Mouse (Mus musculus) liver, embryonic 14.5 days (tissue): ENCODE results near the gene Vcl. TPM values are rescaled to one million over a fixed set of nuclear protein-coding genes. Genes with fewer than 3 reads are reported as not detected.

Experiments
- ATAC-seq: fragments of 200-750 bp; cut with Nextera tagmentation; 2 replicates; pipeline ENCODE4 v1.8.0; 2017; ENCODE audit warnings: moderate number of reproducible peaks, mild to moderate bottlenecking, moderate library complexity; ENCODE audit not compliant: insufficient read depth
- DNase-seq, 3 experiments: peaks; one replicate each; pipeline ENCODE4 v3.0.0-alpha.2; 2012 to 2013; ENCODE audit warnings: low read depth in 3 of 3, low spot score in 3 of 3
- H3K27ac ChIP-seq: fragments of 300-500 bp; sonication (generic); 2 replicates; pipeline ENCODE4 v1.5.1; 2014; ENCODE audit warnings: moderate library complexity, mild to moderate bottlenecking, control low read depth, inconsistent platforms
- H3K27me3 ChIP-seq: fragments of 300-500 bp; sonication (generic); 2 replicates; pipeline ENCODE4 v1.6.1; 2014; ENCODE audit warnings: mild to moderate bottlenecking, low read length, moderate library complexity; ENCODE audit not compliant: control insufficient read depth, insufficient read depth
- H3K36me3 ChIP-seq: fragments of 300-500 bp; sonication (generic); replicated peaks from 2 replicates; pipeline ENCODE4 v1.6.1; 2014; ENCODE audit warnings: low read depth; ENCODE audit not compliant: control insufficient read depth, insufficient read depth
- H3K4me1 ChIP-seq, 2 experiments: fragments of 200-500 bp in 1 of 2; fragments of 300-500 bp in 1 of 2; sonication (generic) in 1 of 2; replicated peaks; 2 replicates each; pipeline ENCODE4 v1.6.1; 2012 to 2014; ENCODE audit warnings: antibody characterized with exemption in 1 of 2, inconsistent platforms in 1 of 2, low read length in 1 of 2; ENCODE audit not compliant: control insufficient read depth in 2 of 2, insufficient read depth in 2 of 2
- H3K4me2 ChIP-seq: fragments of 300-500 bp; sonication (generic); 2 replicates; pipeline ENCODE4 v1.6.1; 2014; ENCODE audit warnings: low read depth, mild to moderate bottlenecking, control low read depth, moderate library complexity
- H3K4me3 ChIP-seq, 2 experiments: fragments of 200-500 bp in 1 of 2; fragments of 300-500 bp in 1 of 2; sonication (generic) in 1 of 2; 2 replicates each; pipeline ENCODE4 v1.5.1; 2012 to 2014; ENCODE audit warnings: low read depth in 2 of 2, low read length in 2 of 2, mild to moderate bottlenecking in 2 of 2, control low read depth in 1 of 2, inconsistent platforms in 1 of 2, moderate library complexity in 1 of 2; ENCODE audit not compliant: insufficient read depth in 1 of 2
- H3K9ac ChIP-seq: fragments of 300-500 bp; sonication (generic); replicated peaks from 2 replicates; pipeline ENCODE4 v1.6.1; 2014; ENCODE audit warnings: mild to moderate bottlenecking, control low read depth, moderate library complexity
- H3K9me3 ChIP-seq: fragments of 300-500 bp; sonication (generic); 2 replicates; pipeline ENCODE4 v1.6.1; 2016; ENCODE audit warnings: low read length, mixed read lengths; ENCODE audit not compliant: control insufficient read depth
- CTCF ChIP-seq: IDR thresholded peaks from 2 replicates; pipeline ENCODE4 v1.5.1; 2016; ENCODE audit warnings: antibody characterized with exemption, low read depth, control low read depth
- EP300 ChIP-seq: IDR thresholded peaks from 2 replicates; pipeline ENCODE4 v1.6.1; 2016; ENCODE audit warnings: antibody characterized with exemption, low read depth
- WGBS: fragments of 180-500 bp; shearing (Covaris S2); extraction: QIAGEN DNeasy Blood & Tissue Kit; methylation state at CpG from one replicate; pipeline ENCODE4 v1.1.7; 2014; ENCODE audit not compliant: insufficient replicate concordance; 5-methylcytosine and 5-hydroxymethylcytosine counted together
- polyA plus RNA-seq, 2 experiments: library from polyadenylated mRNA; depleted of rRNA in 1 of 2; stranded (reverse) in 1 of 2; unstranded in 1 of 2; fragments of >200 nt; fragmentation: Nextera tagmentation in 1 of 2; extraction: Ambion mirVana in 1 of 2; gene quantifications; 2 replicates each; pipeline versions ENCODE4 v1.2.1 to v1.2.3; 2012 to 2014

Gene Vcl
- polyA plus RNA-seq, 2 experiments: 16.5 to 17.1 TPM

GRCm38 (mm10) chr14:21052112-21052780 lies 123.0 kb downstream of the Vcl start, which contains the start of the genes Ap3m1 and Adk:
TSS of gene Ap3m1 (minus strand) at chr14:21052508.
TSS of gene Adk (plus strand) at chr14:21052574.
- no peaks in the 10 kb centered on the region for H3K36me3 ChIP-seq
- H3K27me3 ChIP-seq: no peaks in the 10 kb centered on the region
- H3K9me3 ChIP-seq: peaks cover 3% of the 10 kb centered on the region
- DNase-seq: peak; percentile 87 to 92 (median 88)
- under 1% methylated on average over 47 of the region's 48 CpGs for WGBS
- peak within 1 kb of the TSS; percentile 84 for H3K4me2 ChIP-seq
- peak within 1 kb of the TSS; percentile 89 for H3K9ac ChIP-seq
- H3K27ac ChIP-seq: peak within 1 kb of the TSS; percentile 83
- TF ChIP-seq CTCF (no peak), EP300 (peak; percentile 67; the same call in 1 of the 2 replicates)
- ATAC-seq: peak; percentile 98
- peaks cover 3 to 8% of the 10 kb centered on the region in 2 experiments for H3K4me1 ChIP-seq
- peak within 1 kb of the TSS; percentile 88 to 97 for H3K4me3 ChIP-seq

- Histone ChIP-seq H3K36me3 (no peaks in the 10 kb centered on the region), H3K27ac (peak overlapping the region; percentile 72), H3K9me3 (peaks cover 3% of the 10 kb centered on the region), H3K27me3 (no peaks in the 10 kb centered on the region), H3K4me3 (peak overlapping the region; percentile 88 to 97), H3K9ac (peak overlapping the region; percentile 70), H3K4me2 (peak overlapping the region; percentile 84), H3K4me1 (peaks cover 3 to 8% of the 10 kb centered on the region in 2 experiments)
- TF ChIP-seq CTCF: peak; percentile 38; the same call in 1 of the 2 replicates
- TF ChIP-seq EP300: no peak; the same call in 1 of the 2 replicates
- DNase-seq (peak in 2 of 3 experiments; percentile 53 to 54), ATAC-seq (peak; percentile 59)
- WGBS: under 1% methylated on average over 25 of the region's 25 CpGs
Measured at GRCm38 (mm10) chr14:21052781-21053130, 123.6 kb downstream of the Vcl start.

- no peak for ATAC-seq
- WGBS: 4% methylated on average over 8 of the region's 8 CpGs
- peaks cover 3% of the 10 kb centered on the region for H3K9me3 ChIP-seq
- H3K4me1 ChIP-seq: peaks cover 3 to 8% of the 10 kb centered on the region in 2 experiments
- peak overlapping the region; percentile 88 to 97 for H3K4me3 ChIP-seq
- no peak overlapping the region; the same call in 1 of the 2 replicates for H3K27ac ChIP-seq
- no peak for DNase-seq
- peak overlapping the region; percentile 84 for H3K4me2 ChIP-seq
- H3K27me3 ChIP-seq: no peaks in the 10 kb centered on the region
- peak overlapping the region; percentile 70 for H3K9ac ChIP-seq
- no peaks in the 10 kb centered on the region for H3K36me3 ChIP-seq
- TF ChIP-seq CTCF: no peak
- TF ChIP-seq EP300: no peak; the same call in 1 of the 2 replicates
Measured at GRCm38 (mm10) chr14:21053151-21053550, 124.0 kb downstream of the Vcl start.

GRCm38 (mm10) chr14:21053586-21053985 lies 124.4 kb downstream of the Vcl start:
- no peak for TF ChIP-seq CTCF
- no peak for TF ChIP-seq EP300
- peaks cover 3% of the 10 kb centered on the region for H3K9me3 ChIP-seq
- DNase-seq (no peak), ATAC-seq (no peak)
- peak overlapping the region; percentile 84 for H3K4me2 ChIP-seq
- peak overlapping the region in 1 of 2 experiments; percentile 97; a peak in 2 of 4 replicates for H3K4me3 ChIP-seq
- H3K9ac ChIP-seq: no peak overlapping the region
- H3K27me3 ChIP-seq: no peaks in the 10 kb centered on the region
- H3K36me3 ChIP-seq: no peaks in the 10 kb centered on the region
- WGBS: 50% methylated on average over 7 of the region's 7 CpGs
- H3K4me1 ChIP-seq: peaks cover 3 to 8% of the 10 kb centered on the region in 2 experiments
- H3K27ac ChIP-seq: no peak overlapping the region

- no peak overlapping the region for H3K4me2 ChIP-seq
- TF ChIP-seq EP300: no peak
- no peak for TF ChIP-seq CTCF
- no peak overlapping the region for H3K4me3 ChIP-seq
- H3K27ac ChIP-seq: no peak overlapping the region
- peaks cover 9 to 14% of the 10 kb centered on the region in 2 experiments for H3K4me1 ChIP-seq
- H3K9me3 ChIP-seq: no peaks in the 10 kb centered on the region
- WGBS: 75% methylated on average over 2 of the region's 2 CpGs
- no peaks in the 10 kb centered on the region for H3K27me3 ChIP-seq
- ATAC-seq (no peak), DNase-seq (no peak)
- H3K9ac ChIP-seq: no peak overlapping the region
- H3K36me3 ChIP-seq: no peaks in the 10 kb centered on the region
Measured at GRCm38 (mm10) chr14:21058972-21059371, 129.8 kb downstream of the Vcl start.
